In the genomic region with DNA sequence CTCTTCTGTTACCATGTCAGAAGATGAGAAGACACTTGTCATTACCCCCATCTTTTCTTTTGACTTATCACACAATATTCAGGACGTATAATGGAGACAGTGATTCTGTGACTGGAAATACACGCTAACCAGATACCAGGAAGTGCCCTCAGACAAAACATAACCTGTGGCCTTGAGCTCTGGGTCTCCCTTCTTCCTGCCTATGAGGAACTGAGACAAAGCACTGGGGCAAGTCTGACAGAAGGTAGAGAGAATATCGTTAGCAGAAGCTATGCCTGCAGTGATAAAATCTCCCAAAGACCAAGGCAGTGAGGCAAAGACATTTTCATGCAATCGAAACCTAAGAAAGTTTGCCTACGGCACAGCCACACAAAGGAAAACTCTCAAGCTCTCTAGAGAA, we compare ENCODE assay signal across 29 mouse cellular contexts. TPM values are rescaled to one million over a fixed set of nuclear protein-coding genes. Genes with fewer than 3 reads are reported as not detected.
A peak's percentile ranks its signal among the peaks of the same experiment; 100 is the strongest.
DNase-seq lines count a peak whose midpoint lies in the region; ATAC-seq and TF ChIP-seq lines count a peak whose summit lies in the region.
"Had no signal": no experiment of that assay in that cellular context is flagged by ENCODE, and none has a peak within 500 bp of the region (broad histone marks: within the 10 kb centered on the region; RNA-seq: fewer than 3 reads in every experiment).

No protein-coding gene starts in this region.

- ATAC-seq in common myeloid progenitor, adult 5-6 weeks (replicated peaks; ENCODE audit: low read depth, poor library complexity, severe bottlenecking) = peak; percentile 37; the same call in 1 of the 2 replicates
- no peak for ATAC-seq in stomach, embryonic 15.5 days (ENCODE audit: insufficient read depth, low FRiP score, low read depth)
- no peak for ATAC-seq in forebrain, embryonic 15.5 days (replicated peaks)
- no peak for ATAC-seq in liver, postnatal 0 days
- ATAC-seq: liver, embryonic 12.5 days; midbrain, embryonic 16.5 days had no signal

- no peak for TF ChIP-seq CTCF in spleen, adult 2 months (IDR thresholded peaks at IDR 0.05; ENCODE audit: extremely low read depth, insufficient read depth, insufficient read length, insufficient replicate concordance)
- no peak for TF ChIP-seq CTCF in liver, postnatal 0 days (IDR thresholded peaks at IDR 0.05; ENCODE audit: low read depth)

- WGBS in spleen, adult 2 months = 33% methylated on average over 5 of the region's 5 CpGs
- 72% methylated on average over 5 of the region's 5 CpGs for WGBS in stomach, embryonic 15.5 days
- WGBS in forebrain, embryonic 15.5 days = 91% methylated on average over 5 of the region's 5 CpGs
- 70% methylated on average over 5 of the region's 5 CpGs for WGBS in liver, postnatal 0 days (ENCODE audit: insufficient replicate concordance)

- H3K27ac ChIP-seq in spleen, adult 2 months (ENCODE audit: insufficient read depth, low read length) = peak overlapping the region; percentile 52; the same call in 1 of the 2 replicates
- H3K27ac ChIP-seq in stomach, embryonic 15.5 days = peak overlapping the region; percentile 38; the same call in 1 of the 2 replicates
- no peak overlapping the region for H3K27ac ChIP-seq in forebrain, embryonic 15.5 days (replicated peaks)
- H3K27ac ChIP-seq in liver, postnatal 0 days (ENCODE audit: low read depth) = no peak overlapping the region
- H3K27ac ChIP-seq: forebrain, embryonic 12.5 days; limb, embryonic 12.5 days; liver, embryonic 12.5 days had no signal

- TF ChIP-seq EP300 in liver, postnatal 0 days (IDR thresholded peaks at IDR 0.05; ENCODE audit: low read depth) = no peak

- TF ChIP-seq POLR2A in spleen, adult 2 months (IDR thresholded peaks at IDR 0.05; ENCODE audit: low read depth, low read length) = no peak

- H3K9ac ChIP-seq in stomach, embryonic 15.5 days = no peak overlapping the region
- no peak overlapping the region for H3K9ac ChIP-seq in forebrain, embryonic 15.5 days (replicated peaks)
- H3K9ac ChIP-seq in liver, postnatal 0 days (replicated peaks) = no peak overlapping the region; the same call in 1 of the 2 replicates
- H3K9ac ChIP-seq: forebrain, embryonic 12.5 days; limb, embryonic 12.5 days; liver, embryonic 12.5 days; lung, embryonic 14.5 days had no signal

- DNase-seq in spleen, adult 2 months (ENCODE audit: low read depth in 1 of 2, low spot score in 2 of 2) = peak; percentile 12 to 14
- DNase-seq in spleen, postnatal 10 days (ENCODE audit: low spot score in 2 of 2) = no peak
- peak; percentile 3 to 10 for DNase-seq in B cell, adult 2 months
- no peak for DNase-seq in liver, postnatal 0 days
- DNase-seq in right cerebral cortex, adult 18-20 months = no peak
- DNase-seq: adrenal gland, postnatal 25 days; cerebellum, adult 11-12 months; cerebellum, postnatal 36 days; gastrocnemius, postnatal 25 days; heart, postnatal 10 days; kidney, adult 9 months; kidney, postnatal 36 days; layer of hippocampus, adult 9-11 months; lung, embryonic 14.5 days; lung, postnatal 36 days; right cerebral cortex, postnatal 25 days had no signal

- H3K4me1 ChIP-seq in spleen, adult 2 months (ENCODE audit: control insufficient read depth, insufficient read depth, insufficient read length) = 0 out of 2 replicates have a peak, but pooled peaks cover 5% of the 10 kb centered on the region
- no peaks in the 10 kb centered on the region for H3K4me1 ChIP-seq in stomach, embryonic 15.5 days
- H3K4me1 ChIP-seq in forebrain, embryonic 15.5 days = no peaks in the 10 kb centered on the region
- no peaks in the 10 kb centered on the region for H3K4me1 ChIP-seq in liver, postnatal 0 days (ENCODE audit: insufficient read depth)
- H3K4me1 ChIP-seq: forebrain, embryonic 12.5 days; limb, embryonic 12.5 days; liver, embryonic 12.5 days had no signal

- no peaks in the 10 kb centered on the region for H3K9me3 ChIP-seq in stomach, embryonic 15.5 days
- no peaks in the 10 kb centered on the region for H3K9me3 ChIP-seq in forebrain, embryonic 15.5 days
- no peaks in the 10 kb centered on the region for H3K9me3 ChIP-seq in liver, postnatal 0 days (ENCODE audit: low read length)
- H3K9me3 ChIP-seq: forebrain, embryonic 12.5 days; G1E; limb, embryonic 12.5 days; liver, embryonic 12.5 days had no signal

- no peaks in the 10 kb centered on the region for H3K27me3 ChIP-seq in spleen, adult 2 months (ENCODE audit: control insufficient read depth, insufficient read depth, low read length)
- no peaks in the 10 kb centered on the region for H3K27me3 ChIP-seq in stomach, embryonic 15.5 days (replicated peaks)
- H3K27me3 ChIP-seq in forebrain, embryonic 15.5 days = no peaks in the 10 kb centered on the region
- H3K27me3 ChIP-seq in liver, postnatal 0 days (ENCODE audit: insufficient read depth, low read length) = no peaks in the 10 kb centered on the region
- H3K27me3 ChIP-seq: forebrain, embryonic 12.5 days; limb, embryonic 12.5 days; liver, embryonic 12.5 days had no signal

- no peak overlapping the region for H3K4me3 ChIP-seq in spleen, adult 2 months (ENCODE audit: extremely low read depth, insufficient read depth, insufficient read length)
- H3K4me3 ChIP-seq in stomach, embryonic 15.5 days (replicated peaks) = no peak overlapping the region
- no peak overlapping the region for H3K4me3 ChIP-seq in forebrain, embryonic 15.5 days
- no peak overlapping the region for H3K4me3 ChIP-seq in liver, postnatal 0 days (ENCODE audit: low read depth, low read length)
- H3K4me3 ChIP-seq: forebrain, embryonic 12.5 days; limb, embryonic 12.5 days; liver, embryonic 12.5 days had no signal

- peaks cover 15% of the 10 kb centered on the region for H3K36me3 ChIP-seq in spleen, adult 2 months (ENCODE audit: control insufficient read depth, insufficient read depth, low read length)
- peaks cover 2% of the 10 kb centered on the region; the same call in 1 of the 2 replicates for H3K36me3 ChIP-seq in stomach, embryonic 15.5 days
- peaks cover 37% of the 10 kb centered on the region for H3K36me3 ChIP-seq in forebrain, embryonic 15.5 days
- peaks cover 37% of the 10 kb centered on the region for H3K36me3 ChIP-seq in liver, postnatal 0 days (replicated peaks; ENCODE audit: insufficient read depth, low read length)

- H3K4me2 ChIP-seq in stomach, embryonic 15.5 days = no peak overlapping the region
- no peak overlapping the region for H3K4me2 ChIP-seq in forebrain, embryonic 15.5 days (replicated peaks)
- no peak overlapping the region for H3K4me2 ChIP-seq in liver, postnatal 0 days (ENCODE audit: low read depth, low read length)
- H3K4me2 ChIP-seq: forebrain, embryonic 12.5 days; limb, embryonic 12.5 days; liver, embryonic 12.5 days; lung, embryonic 14.5 days had no signal

RNA-seq across cellular contexts. Expression of gene Edem2, which starts 8.7 kb away (rescaled TPM):
- 65.0 and 70.8 TPM in 2 replicates for polyA plus RNA-seq in spleen, adult 2 months (2012; rRNA removed)
- total RNA-seq in common myeloid progenitor, adult 5-6 weeks (2017) = 27.8 and 36.5 TPM in 2 replicates
- 103 and 133 TPM in 2 replicates for polyA plus RNA-seq in stomach, embryonic 15.5 days (2015; fragmentation: Nextera tagmentation; extraction: Ambion mirVana)
- polyA plus RNA-seq in forebrain, embryonic 15.5 days (2015; fragmentation: Nextera tagmentation; extraction: Ambion mirVana) = 42.4 and 46.5 TPM in 2 replicates
- 28.4 and 30.2 TPM in 2 replicates for polyA plus RNA-seq in liver, postnatal 0 days (2015; fragmentation: Nextera tagmentation; extraction: Ambion mirVana)

RNA-seq across cellular contexts. Expression of gene Gm17581, which starts 15.1 kb away (rescaled TPM):
- polyA plus RNA-seq in spleen, adult 2 months (2012; rRNA removed) = not detected in 2 replicates
- not detected in 2 replicates for total RNA-seq in common myeloid progenitor, adult 5-6 weeks (2017)
- polyA plus RNA-seq in stomach, embryonic 15.5 days (2015; fragmentation: Nextera tagmentation; extraction: Ambion mirVana) = not detected in 2 replicates
- polyA plus RNA-seq in forebrain, embryonic 15.5 days (2015; fragmentation: Nextera tagmentation; extraction: Ambion mirVana) = not detected in 2 replicates
- not detected in 2 replicates for polyA plus RNA-seq in liver, postnatal 0 days (2015; fragmentation: Nextera tagmentation; extraction: Ambion mirVana)
- total RNA-seq: adrenal gland, postnatal 25 days; G1E; gastrocnemius, postnatal 25 days; heart, adult 8-10 months; heart, postnatal 10 days; neutrophil, adult 5-6 weeks had no signal
- polyA plus RNA-seq: C2C12; embryonic facial prominence, embryonic 11.5 days; forebrain, embryonic 12.5 days; G1E; hindbrain, embryonic 11.5 days; limb, embryonic 12.5 days; liver, embryonic 12.5 days; lung, embryonic 14.5 days; midbrain, embryonic 16.5 days had no signal

RNA-seq across cellular contexts. Expression of gene Trpc4ap, which starts 28.4 kb away (rescaled TPM):
- 144 and 162 TPM in 2 replicates for polyA plus RNA-seq in spleen, adult 2 months (2012; rRNA removed)
- 73.5 and 77.3 TPM in 2 replicates for total RNA-seq in common myeloid progenitor, adult 5-6 weeks (2017)
- polyA plus RNA-seq in stomach, embryonic 15.5 days (2015; fragmentation: Nextera tagmentation; extraction: Ambion mirVana) = 115 and 126 TPM in 2 replicates
- polyA plus RNA-seq in forebrain, embryonic 15.5 days (2015; fragmentation: Nextera tagmentation; extraction: Ambion mirVana) = 172 and 180 TPM in 2 replicates
- polyA plus RNA-seq in liver, postnatal 0 days (2015; fragmentation: Nextera tagmentation; extraction: Ambion mirVana) = 41.5 and 43.2 TPM in 2 replicates

RNA-seq across cellular contexts. Expression of gene Procr, which starts 30.3 kb away (rescaled TPM):
- polyA plus RNA-seq in spleen, adult 2 months (2012; rRNA removed) = 9.0 and 10.5 TPM in 2 replicates
- total RNA-seq in common myeloid progenitor, adult 5-6 weeks (2017) = 0.39 and 3.4 TPM in 2 replicates
- 18.3 and 18.9 TPM in 2 replicates for polyA plus RNA-seq in stomach, embryonic 15.5 days (2015; fragmentation: Nextera tagmentation; extraction: Ambion mirVana)
- 1.9 and 2.7 TPM in 2 replicates for polyA plus RNA-seq in forebrain, embryonic 15.5 days (2015; fragmentation: Nextera tagmentation; extraction: Ambion mirVana)
- polyA plus RNA-seq in liver, postnatal 0 days (2015; fragmentation: Nextera tagmentation; extraction: Ambion mirVana) = 1.1 and 1.7 TPM in 2 replicates
- total RNA-seq: neutrophil, adult 5-6 weeks had no signal

RNA-seq across cellular contexts. Expression of gene Mmp24, which starts 54.6 kb away (rescaled TPM):
- polyA plus RNA-seq in spleen, adult 2 months (2012; rRNA removed) = 0.01 TPM in 1 of 2 replicates, not detected in the other
- 0.32 TPM in 1 of 2 replicates, not detected in the other for total RNA-seq in common myeloid progenitor, adult 5-6 weeks (2017)
- polyA plus RNA-seq in stomach, embryonic 15.5 days (2015; fragmentation: Nextera tagmentation; extraction: Ambion mirVana) = 0.22 and 0.32 TPM in 2 replicates
- 13.1 TPM in 2 replicates for polyA plus RNA-seq in forebrain, embryonic 15.5 days (2015; fragmentation: Nextera tagmentation; extraction: Ambion mirVana)
- polyA plus RNA-seq in liver, postnatal 0 days (2015; fragmentation: Nextera tagmentation; extraction: Ambion mirVana) = not detected in 2 replicates
- total RNA-seq: gastrocnemius, postnatal 25 days; heart, adult 8-10 months; neutrophil, adult 5-6 weeks had no signal
- polyA plus RNA-seq: G1E; lung, embryonic 14.5 days had no signal

Comparison
In these comparisons a context has a peak if more than half of its experiments do, and no peak if none do; other contexts are left out.
1. DNase-seq: peak in spleen, adult 2 months (2 of 2) and B cell, adult 2 months (2 of 2); none in spleen, postnatal 10 days (0 of 2), liver, postnatal 0 days (single experiment) and right cerebral cortex, adult 18-20 months (single experiment).
2. H3K27ac ChIP-seq: peak in spleen, adult 2 months (single experiment) and stomach, embryonic 15.5 days (single experiment); none in forebrain, embryonic 15.5 days (single experiment) and liver, postnatal 0 days (single experiment).